Comparison of ENCODE assay signal across 8 mouse cellular contexts in genomic region chr10:14085241-14085659, GRCm38 (mm10).
DNase-seq lines count a peak whose midpoint lies in the region; ATAC-seq lines count a peak whose summit lies in the region.

No protein-coding gene starts in this region.

- H3K27ac ChIP-seq in forebrain, embryonic 13.5 days, result 0 out of 2 replicates have a peak overlapping the region, but pooled peaks have one; percentile 31
- H3K27ac ChIP-seq in forebrain, embryonic 10.5 days, result no peak overlapping the region
- 0 out of 2 replicates have a peak overlapping the region, but pooled peaks have one; percentile 12 for H3K27ac ChIP-seq in heart, embryonic 12.5 days (ENCODE audit: poor library complexity, severe bottlenecking)

- no peak overlapping the region for H3K4me3 ChIP-seq in forebrain, embryonic 13.5 days
- no peak overlapping the region for H3K4me3 ChIP-seq in forebrain, embryonic 10.5 days
- H3K4me3 ChIP-seq in heart, embryonic 12.5 days, result no peak overlapping the region

- no peak overlapping the region for H3K4me2 ChIP-seq in forebrain, embryonic 13.5 days
- H3K4me2 ChIP-seq in heart, embryonic 12.5 days, result no peak overlapping the region

- peak; percentile 75 for ATAC-seq in forebrain, embryonic 13.5 days
- ATAC-seq in heart, embryonic 12.5 days (ENCODE audit: insufficient number of reproducible peaks, low FRiP score), result no peak

- no peak overlapping the region for H3K9ac ChIP-seq in forebrain, embryonic 13.5 days
- no peak overlapping the region for H3K9ac ChIP-seq in heart, embryonic 12.5 days

- no peak for DNase-seq in forebrain, embryonic 10.5 days (ENCODE audit: extremely low spot score, low spot score)
- DNase-seq in CD8-positive naive resting alpha-beta T cell, adult 2 months (ENCODE audit: low read depth in 2 of 2, low spot score in 2 of 2), result peak; percentile 11 to 16
- DNase-seq in lung, postnatal 10 days, result peak; percentile 41
- no peak for DNase-seq in right cerebral cortex, postnatal 36 days (ENCODE audit: low spot score in 2 of 2)
- no peak for DNase-seq in left cerebral cortex, postnatal 14 days (ENCODE audit: low spot score in 2 of 2)
- DNase-seq in embryo, embryonic 10 days (ENCODE audit: low spot score), result no peak

- H3K27me3 ChIP-seq in forebrain, embryonic 13.5 days, result no peaks in the 10 kb centered on the region
- no peaks in the 10 kb centered on the region for H3K27me3 ChIP-seq in forebrain, embryonic 10.5 days (ENCODE audit: poor library complexity, severe bottlenecking)
- H3K27me3 ChIP-seq in heart, embryonic 12.5 days (replicated peaks), result no peaks in the 10 kb centered on the region

- 75% methylated on average over 12 of the region's 12 CpGs for WGBS in forebrain, embryonic 13.5 days
- WGBS in forebrain, embryonic 10.5 days, result 93% methylated on average over 12 of the region's 12 CpGs
- 80% methylated on average over 12 of the region's 12 CpGs for WGBS in heart, embryonic 12.5 days

- intact Hi-C loops in left cerebral cortex, postnatal 14 days (cut with DNase I), result loop anchor here (5.0 kb wide), 1 partner anchor 118 kb away; the partner anchor contains the start of gene Hivep2

- H3K4me1 ChIP-seq in forebrain, embryonic 13.5 days, result peaks cover 13% of the 10 kb centered on the region; the same call in 1 of the 2 replicates
- H3K4me1 ChIP-seq in forebrain, embryonic 10.5 days, result 0 out of 2 replicates have a peak, but pooled peaks cover 4% of the 10 kb centered on the region
- H3K4me1 ChIP-seq in heart, embryonic 12.5 days (replicated peaks), result peaks cover 19% of the 10 kb centered on the region

- H3K9me3 ChIP-seq in forebrain, embryonic 13.5 days (replicated peaks), result no peaks in the 10 kb centered on the region
- H3K9me3 ChIP-seq in forebrain, embryonic 10.5 days, result no peaks in the 10 kb centered on the region
- H3K9me3 ChIP-seq in heart, embryonic 12.5 days (replicated peaks), result no peaks in the 10 kb centered on the region

- H3K36me3 ChIP-seq in forebrain, embryonic 13.5 days (ENCODE audit: poor library complexity, severe bottlenecking), result no peaks in the 10 kb centered on the region
- H3K36me3 ChIP-seq in forebrain, embryonic 10.5 days (replicated peaks), result no peaks in the 10 kb centered on the region
- no peaks in the 10 kb centered on the region for H3K36me3 ChIP-seq in heart, embryonic 12.5 days

Comparison
In these comparisons a context has a peak if more than half of its experiments do, and no peak if none do; other contexts are left out.
1. DNase-seq: peak in CD8-positive naive resting alpha-beta T cell, adult 2 months (2 of 2) and lung, postnatal 10 days (single experiment); none in forebrain, embryonic 10.5 days (single experiment), right cerebral cortex, postnatal 36 days (0 of 2), left cerebral cortex, postnatal 14 days (0 of 2) and embryo, embryonic 10 days (single experiment).